Mouse (Mus musculus) gastrocnemius, postnatal 36 days (tissue): Measurements from ENCODE around the gene Ppp2r3c. TPM values are rescaled to one million over a fixed set of nuclear protein-coding genes. Genes with fewer than 3 reads are reported as not detected.
"Not testable (repeated sequence)": the region's sequence is repeated elsewhere in the genome, so short reads cannot be mapped to it uniquely, and the experiment has no call there.

Experiments
- DNase-seq, 2 experiments: peaks; one replicate each; pipeline ENCODE4 v3.0.0; 2022
- intact Hi-C: fragments of 180-260 bp; cut with DNase I; formaldehyde crosslinking; loops from one replicate; pipeline ENCODE4 v1.15.1; 2025
- long read RNA-seq, 2 experiments: library from polyadenylated mRNA; stranded (forward); transcript quantifications; one replicate each; pipeline ENCODE4 v2.0.0; 2021
- total RNA-seq, 2 experiments: library from RNA; stranded (reverse); gene quantifications; 2 replicates each; pipeline ENCODE4 v1.2.3; 2021

Gene Ppp2r3c
- total RNA-seq = 1 to 10 TPM; 9.0 to 9.1 TPM
- long read RNA-seq, experiment 1, full-length matches to known transcripts = 2 of 30 reads
- long read RNA-seq, experiment 1, partial matches to known transcripts = 18 of 30 reads
- long read RNA-seq, experiment 1, other reads (novel, unspliced or antisense) = 10 of 30 reads
- long read RNA-seq, experiment 2, full-length matches to known transcripts = 8 of 36 reads
- long read RNA-seq, experiment 2, partial matches to known transcripts = 18 of 36 reads
- long read RNA-seq, experiment 2, other reads (novel, unspliced or antisense) = 10 of 36 reads

- DNase-seq = peak; percentile 84 to 87
- intact Hi-C loops = no loop called here
Observed at GRCm38 (mm10) chr12:55302485-55303441, at the start of gene Ppp2r3c. Ppp2r3c (minus strand) TSS chr12:55302998.

- DNase-seq = peak; percentile 12 to 29
- intact Hi-C loops = no loop called here
Observed at GRCm38 (mm10) chr12:55344583-55344982, 41.8 kb upstream of the Ppp2r3c start.

GRCm38 (mm10) chr12:55343998-55344397, 41.2 kb upstream of the Ppp2r3c start:
- no peak for DNase-seq
- intact Hi-C loops = no loop called here

- intact Hi-C loops = not testable (repeated sequence)
Observed at GRCm38 (mm10) chr12:55343045-55343444, 40.2 kb upstream of the Ppp2r3c start.

GRCm38 (mm10) chr12:55338490-55338889, 35.7 kb upstream of the Ppp2r3c start:
- intact Hi-C loops, DNase-seq: not testable (repeated sequence)

More at GRCm38 (mm10) chr12:55343045-55343444, 40.2 kb upstream of the Ppp2r3c start:
- DNase-seq = not testable (repeated sequence)

GRCm38 (mm10) chr12:55333662-55334061, 30.9 kb upstream of the Ppp2r3c start:
- intact Hi-C loops = no loop called here
- DNase-seq = no peak

- no peak for DNase-seq
- intact Hi-C loops = no loop called here
Observed at GRCm38 (mm10) chr12:55329351-55329750, 26.6 kb upstream of the Ppp2r3c start.

- DNase-seq = no peak
- intact Hi-C loops = no loop called here
Observed at GRCm38 (mm10) chr12:55328784-55329183, 26.0 kb upstream of the Ppp2r3c start.

- DNase-seq = no peak
- intact Hi-C loops = no loop called here
Observed at GRCm38 (mm10) chr12:55325702-55326101, 22.9 kb upstream of the Ppp2r3c start.

- intact Hi-C loops = no loop called here
- DNase-seq = no peak
Observed at GRCm38 (mm10) chr12:55321642-55322291, 19.0 kb upstream of the Ppp2r3c start.

- intact Hi-C loops = loop anchor here (1.0 to 10.0 kb wide), 5 partner anchors 40 to 510 kb away; partner anchors contain the start of gene Ralgapa1
- DNase-seq = peak in 1 of 2 experiments; percentile 60
Observed at GRCm38 (mm10) chr12:55315192-55315591, 12.4 kb upstream of the Ppp2r3c start.

GRCm38 (mm10) chr12:55313901-55314300, 11.1 kb upstream of the Ppp2r3c start:
- intact Hi-C loops = loop anchor here (2.0 to 10.0 kb wide), 3 partner anchors 41 to 511 kb away; partner anchors contain the start of gene Ralgapa1
- no peak for DNase-seq

- DNase-seq = no peak
- intact Hi-C loops = loop anchor here (10.0 kb wide), 1 partner anchor 513 kb away; the partner anchor contains the start of gene Ralgapa1
Observed at GRCm38 (mm10) chr12:55311841-55312240, 9.0 kb upstream of the Ppp2r3c start.

- intact Hi-C loops = no loop called here
- no peak for DNase-seq
Observed at GRCm38 (mm10) chr12:55309501-55309900, 6.7 kb upstream of the Ppp2r3c start.

- no peak for DNase-seq
- intact Hi-C loops = no loop called here
Observed at GRCm38 (mm10) chr12:55308731-55309130, 5.9 kb upstream of the Ppp2r3c start.

GRCm38 (mm10) chr12:55307566-55307965, 4.8 kb upstream of the Ppp2r3c start:
- intact Hi-C loops = no loop called here

GRCm38 (mm10) chr12:55306371-55306770, 3.6 kb upstream of the Ppp2r3c start:
- no peak for DNase-seq
- intact Hi-C loops = no loop called here

More at GRCm38 (mm10) chr12:55307566-55307965, 4.8 kb upstream of the Ppp2r3c start:
- DNase-seq = no peak

GRCm38 (mm10) chr12:55301472-55302300, 1.1 kb downstream of the Ppp2r3c start:
- intact Hi-C loops = no loop called here
- no peak for DNase-seq

- DNase-seq = no peak
- intact Hi-C loops = no loop called here
Observed at GRCm38 (mm10) chr12:55300820-55301351, 1.9 kb downstream of the Ppp2r3c start.
